Mouse (Mus musculus) erythroblast, adult 5-6 weeks (primary cell): Measurements from ENCODE around the gene Dbf4. TPM values are rescaled to one million over a fixed set of nuclear protein-coding genes. Genes with fewer than 3 reads are reported as not detected.

Experiments
- ATAC-seq: replicated peaks from 2 replicates; pipeline ENCODE4 v1.8.0; 2016; ENCODE audit warnings: moderate number of reproducible peaks, mild to moderate bottlenecking, moderate TSS enrichment, inconsistent platforms; ENCODE audit not compliant: poor library complexity, low FRiP score, severe bottlenecking
- total RNA-seq, 2 experiments: library from RNA; stranded (forward) in 1 of 2; stranded (reverse) in 1 of 2; fragments of 150-400 nt in 1 of 2; fragments of 200-764, 138-1000 nt in 1 of 2; gene quantifications; 2 replicates each; pipeline versions ENCODE4 v1.2.3 to v1.2.4; 2015 to 2017; ENCODE audit warnings: low replicate concordance in 2 of 2

Dbf4 gene
- total RNA-seq (2015; ENCODE audit: low replicate concordance) (25.5 and 27.7 TPM in 2 replicates), total RNA-seq (2017; ENCODE audit: low replicate concordance) (43.4 and 45.2 TPM in 2 replicates)

DNA sequence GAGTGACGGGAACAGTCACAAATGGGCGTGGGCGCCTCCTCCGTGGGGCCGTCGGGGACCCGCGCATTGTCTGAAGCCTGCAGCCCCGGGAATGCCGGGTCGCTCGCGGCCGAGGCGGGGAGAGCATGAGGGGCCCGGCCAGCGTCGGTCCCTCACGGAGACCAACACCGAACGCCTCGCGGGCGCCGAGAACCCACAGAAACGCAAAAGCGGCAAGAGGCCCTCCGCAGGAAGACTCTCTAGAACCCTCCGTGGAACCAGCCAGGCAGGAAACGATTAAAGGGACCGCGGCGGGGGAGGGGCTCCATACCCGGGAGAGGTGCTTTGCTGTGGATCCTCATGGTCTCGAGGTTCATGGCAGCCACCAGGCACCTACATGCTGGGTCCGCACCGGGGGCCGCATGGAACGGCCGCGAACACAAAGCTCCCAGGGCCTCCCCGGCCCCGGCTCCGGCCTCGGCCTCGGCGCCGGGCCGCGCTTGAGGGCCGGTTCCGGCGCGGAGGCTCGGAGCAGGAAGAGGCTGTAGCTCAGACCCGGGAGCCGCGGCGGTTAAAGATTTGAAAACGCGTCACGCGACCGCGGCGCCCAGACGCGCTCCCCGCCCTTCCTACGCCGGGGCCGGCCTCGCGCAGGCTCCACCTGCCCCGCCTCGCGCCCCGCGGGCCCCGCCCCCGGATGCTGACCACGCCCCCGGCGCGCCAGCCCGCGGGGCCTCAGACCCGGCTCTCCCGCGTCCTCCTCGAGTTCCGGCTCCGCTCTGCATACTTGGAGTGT is at the start of gene Dbf4, which contains the start of gene Slc25a40:
Dbf4 (minus strand) TSS at position 560 of the 775 bp plus-strand sequence.
Slc25a40 (plus strand) TSS at position 694 of the 775 bp plus-strand sequence.
- peak; percentile 92 for ATAC-seq

- ATAC-seq: no peak
These were observed 34.0 kb upstream of the Dbf4 start for GRCm38 (mm10) chr5:8456561-8456960.

GRCm38 (mm10) chr5:8455565-8455964 is 33.0 kb upstream of the Dbf4 start:
- ATAC-seq: no peak

- no peak for ATAC-seq
These were observed 16.6 kb upstream of the Dbf4 start for GRCm38 (mm10) chr5:8439095-8439494.

DNA sequence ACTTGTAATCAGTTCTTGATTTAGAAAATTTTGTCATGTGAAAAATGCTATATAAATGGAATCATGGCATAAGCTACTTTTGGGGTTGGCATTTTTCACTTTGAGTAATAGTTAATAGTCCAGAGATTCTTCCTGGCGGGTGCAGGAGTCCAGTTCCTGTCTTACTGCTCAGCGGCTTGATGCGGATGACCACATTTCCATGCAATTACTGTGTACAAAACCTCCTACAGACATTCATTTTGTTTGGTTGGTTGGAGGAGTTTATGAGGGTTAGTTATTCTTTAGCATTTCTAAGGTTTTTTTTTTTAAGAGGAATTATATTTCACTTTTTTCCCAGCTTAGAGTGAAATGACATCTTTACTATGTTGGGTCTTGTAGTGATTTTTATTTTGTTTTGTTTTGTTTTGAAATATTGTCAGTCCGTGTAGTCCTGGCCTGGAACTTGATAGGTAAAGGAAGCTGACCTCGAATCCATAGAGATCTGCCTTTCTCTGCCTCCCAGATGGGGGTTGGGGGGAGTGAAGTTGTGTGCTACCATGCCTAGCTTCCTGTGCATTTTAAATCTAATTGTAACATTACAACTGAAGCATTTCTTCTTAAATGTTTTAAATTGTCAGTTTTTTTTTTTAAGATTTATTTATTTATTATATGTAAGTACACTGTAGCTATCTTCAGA is 15.1 kb upstream of the Dbf4 start:
- ATAC-seq: no peak

DNA sequence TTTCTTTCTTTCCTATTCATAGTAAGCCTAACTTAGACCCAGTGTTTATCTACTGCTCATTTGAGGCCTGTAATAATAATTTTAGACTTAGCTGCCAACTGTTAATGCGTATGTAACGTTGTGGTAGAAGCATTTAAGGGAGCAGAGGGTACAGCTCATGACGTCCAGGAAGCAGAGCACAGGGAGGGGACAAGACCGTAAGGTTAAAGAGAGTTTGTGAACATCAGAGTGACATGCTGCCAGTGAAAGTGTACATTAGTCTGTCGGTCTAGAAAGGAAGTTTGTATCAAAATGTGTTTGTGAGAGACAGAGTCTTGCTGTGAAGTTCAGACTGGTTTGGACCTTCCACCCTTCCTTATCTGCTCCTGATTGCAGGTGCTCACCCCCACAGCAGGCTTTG is 3.4 kb upstream of the Dbf4 start:
- no peak for ATAC-seq

- no peak for ATAC-seq
These were observed 1.6 kb upstream of the Dbf4 start for GRCm38 (mm10) chr5:8424116-8424515.

- peak; percentile 46; the same call in 1 of the 2 replicates for ATAC-seq
These were observed 714 bp upstream of the Dbf4 start for GRCm38 (mm10) chr5:8422932-8423928.

DNA sequence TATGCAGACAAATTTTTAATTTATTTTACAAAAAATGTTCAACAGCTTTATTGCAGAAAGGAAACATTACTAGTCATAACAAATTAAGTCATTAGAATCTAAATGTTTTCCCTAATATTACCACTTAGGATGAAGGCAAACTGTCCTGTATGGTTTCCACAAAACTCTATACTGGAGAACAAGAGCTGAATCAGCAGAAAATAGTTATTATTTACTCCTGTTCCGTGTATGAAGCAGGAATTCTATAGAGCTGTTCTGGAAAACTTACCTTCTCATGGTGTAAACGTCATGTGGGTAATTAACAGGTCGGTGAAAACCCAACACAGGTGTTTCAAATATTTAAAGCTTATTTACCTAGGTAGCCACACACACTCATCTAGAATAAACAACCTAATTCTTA is 1.1 kb downstream of the Dbf4 start:
- no peak for ATAC-seq

DNA sequence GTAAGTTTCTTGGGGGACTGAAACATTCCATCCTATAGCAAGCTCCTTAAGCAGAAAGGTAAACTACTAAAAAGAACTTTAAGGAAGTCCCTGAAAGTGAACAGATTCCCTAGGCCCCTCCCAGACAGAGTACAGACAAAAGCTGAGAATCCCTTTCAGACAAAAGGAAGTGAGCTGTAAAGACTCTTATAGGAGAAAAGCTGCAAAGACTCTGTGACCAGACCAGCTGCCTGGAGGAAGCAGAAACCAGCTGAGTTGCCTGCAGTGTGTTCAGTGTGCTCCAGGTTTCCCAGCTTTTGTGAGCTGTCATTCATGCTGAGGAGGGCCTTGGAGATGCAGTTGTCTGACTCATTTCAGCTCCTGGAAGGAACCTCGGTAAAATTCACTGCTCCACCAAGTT is 5.1 kb downstream of the Dbf4 start:
- ATAC-seq: no peak

GRCm38 (mm10) chr5:8416683-8417413 is 5.7 kb downstream of the Dbf4 start:
- no peak for ATAC-seq

DNA sequence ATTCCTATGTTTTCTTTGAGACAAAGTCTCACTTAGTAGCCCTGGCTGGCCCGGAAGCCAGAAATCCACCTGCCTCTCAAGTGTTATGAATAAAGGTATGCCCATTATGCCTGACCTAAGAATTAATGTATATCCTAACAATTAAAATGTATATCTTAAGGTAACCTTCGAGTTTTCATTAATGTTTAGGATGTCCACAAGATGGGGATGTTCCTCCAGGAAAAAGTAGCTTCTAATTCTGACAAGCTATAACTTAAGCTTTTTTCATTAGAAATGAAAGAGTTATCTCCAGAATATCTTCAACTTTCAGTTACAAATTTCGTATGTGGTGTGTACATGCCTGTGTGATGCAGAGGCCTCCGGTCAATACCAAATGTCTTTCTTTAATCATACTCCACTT is 13.8 kb downstream of the Dbf4 start:
- no peak for ATAC-seq

DNA sequence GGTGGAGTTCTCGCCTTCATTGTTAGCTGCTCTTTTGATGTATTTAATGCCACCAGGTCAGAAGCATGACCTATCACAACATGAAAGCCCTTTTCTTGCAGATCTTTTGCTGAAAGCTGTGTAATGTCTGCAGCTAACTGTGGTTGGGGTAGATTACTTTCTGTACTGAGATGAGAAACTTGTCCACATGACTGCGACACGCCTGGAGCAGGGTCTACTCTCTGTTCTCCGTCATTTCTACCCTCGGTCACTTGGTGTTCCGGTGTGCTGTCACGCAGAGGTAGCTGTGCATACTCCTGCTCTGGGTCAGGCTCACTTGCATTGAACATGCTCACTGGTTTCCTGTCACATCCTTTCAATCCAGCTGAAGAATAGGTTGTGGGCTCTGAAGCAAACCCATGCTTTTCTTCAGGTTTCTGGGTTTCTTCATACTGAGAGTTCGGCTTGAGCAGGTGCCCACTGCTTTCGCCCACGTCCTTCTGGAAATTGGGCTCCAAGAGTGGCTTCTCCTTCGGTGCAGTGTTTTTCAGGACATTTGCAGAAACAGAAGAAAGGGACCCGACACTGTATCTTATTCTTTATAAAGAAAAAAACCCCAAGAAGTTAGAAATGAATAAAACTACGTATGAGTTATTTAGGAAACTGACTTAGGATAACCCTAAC is 24.8 kb downstream of the Dbf4 start:
- ATAC-seq: no peak

DNA sequence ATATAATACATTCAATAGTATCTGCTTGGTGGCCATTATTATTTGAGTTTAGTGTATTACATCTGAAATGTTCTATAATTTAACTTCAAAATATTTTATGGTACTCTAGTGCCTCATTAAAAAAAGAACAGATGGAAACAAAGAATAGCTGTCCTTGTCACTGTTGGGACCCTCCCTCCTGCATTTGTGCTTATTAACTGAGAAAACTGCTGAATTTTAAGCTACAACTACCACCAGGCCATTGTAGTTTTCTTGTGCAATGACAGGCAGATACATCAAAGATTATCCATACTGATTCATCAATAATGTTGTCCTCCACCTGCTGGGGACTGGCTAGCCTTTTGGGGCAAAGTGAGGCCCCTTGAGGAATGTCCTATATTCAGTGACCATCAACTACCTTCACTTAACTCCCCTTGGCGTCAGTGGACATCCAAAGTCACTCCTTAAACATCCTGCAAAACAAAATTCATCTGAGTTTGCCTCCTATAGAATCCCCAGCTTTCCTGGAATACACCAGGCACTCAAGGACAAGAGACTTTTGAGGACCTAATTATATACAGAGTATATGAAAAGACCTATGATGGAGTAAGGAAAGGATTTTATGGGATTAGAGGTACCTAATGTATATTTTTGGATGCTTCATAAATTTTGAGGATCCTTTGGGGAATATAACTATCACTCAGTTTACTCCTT is 28.5 kb downstream of the Dbf4 start:
- no peak for ATAC-seq

DNA sequence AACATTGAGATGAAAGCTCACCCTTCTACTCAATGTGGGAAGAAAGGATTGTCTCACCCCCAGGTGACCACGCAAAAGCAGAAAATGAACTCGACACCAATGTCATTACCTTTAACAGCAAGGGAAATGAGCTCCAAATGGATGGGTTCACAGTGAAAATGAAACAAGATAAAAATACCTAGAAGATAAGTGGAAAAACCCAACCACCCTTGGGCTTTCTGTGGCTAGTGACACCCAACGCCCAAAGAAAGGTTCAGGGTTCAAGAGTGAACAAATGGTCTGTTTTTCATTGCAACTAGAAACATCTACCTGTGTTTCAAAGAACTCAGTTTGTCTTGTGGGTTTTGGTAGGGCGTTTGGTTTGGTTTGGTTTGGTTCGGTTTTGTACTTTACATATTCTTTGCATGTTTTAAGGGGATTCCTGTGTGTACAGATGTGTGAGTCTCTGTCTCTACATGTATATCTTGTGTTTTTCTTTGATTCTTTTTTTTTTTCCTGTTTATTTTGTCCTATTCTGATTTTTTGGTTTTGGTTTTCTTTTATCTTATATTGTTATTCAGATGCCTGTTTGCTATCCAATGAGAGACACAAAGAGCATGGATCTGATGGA is 48.1 kb downstream of the Dbf4 start:
- no peak for ATAC-seq

DNA sequence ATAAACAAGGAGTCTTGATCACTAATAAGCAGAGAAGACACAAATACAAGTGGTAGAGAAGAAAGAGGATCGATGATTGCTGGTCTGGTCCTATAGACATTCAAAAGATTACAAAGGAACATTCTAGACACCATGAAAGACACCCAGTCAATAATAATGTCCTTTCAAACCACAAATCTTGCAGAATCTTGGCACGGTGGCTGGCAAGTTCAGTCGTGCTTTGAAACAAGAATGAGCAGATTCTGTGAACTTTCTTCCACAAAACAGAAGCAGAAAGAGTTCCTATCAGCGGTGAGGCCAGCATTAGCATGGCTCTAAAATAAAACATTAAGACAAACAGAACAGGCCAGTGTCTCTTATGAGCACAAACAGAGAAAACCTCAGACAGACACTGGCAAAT is 49.1 kb downstream of the Dbf4 start:
- no peak for ATAC-seq

GRCm38 (mm10) chr5:8368781-8369180 is 53.7 kb downstream of the Dbf4 start:
- no peak for ATAC-seq

- ATAC-seq: no peak
These were observed 54.2 kb downstream of the Dbf4 start for GRCm38 (mm10) chr5:8368328-8368692.
